Mouse (Mus musculus) ES-E14 (cell line): ENCODE data around the gene Tes3-ps. TPM values are rescaled to one million over a fixed set of nuclear protein-coding genes. Genes with fewer than 3 reads are reported as not detected.

ENCODE experiments used
- DNase-seq: peaks from one replicate; pipeline ENCODE4 v3.0.0-alpha.2; 2013; ENCODE audit warnings: low read depth, low spot score
- H3K27ac ChIP-seq: 2 replicates; pipeline ENCODE4 v1.5.1; 2012; ENCODE audit warnings: low read depth, mild to moderate bottlenecking, low read length, moderate library complexity, mixed read lengths; ENCODE audit not compliant: poor library complexity, insufficient read depth, severe bottlenecking
- H3K36me3 ChIP-seq: 2 replicates; pipeline ENCODE4 v1.6.1; 2012; ENCODE audit warnings: mild to moderate bottlenecking, low read length, moderate library complexity, mixed read lengths; ENCODE audit not compliant: control insufficient read depth, poor library complexity, insufficient read depth, severe bottlenecking
- H3K4me1 ChIP-seq, 2 experiments: fragments of 150-350 bp in 1 of 2; sonication (generic) in 1 of 2; 2 replicates each; pipeline ENCODE4 v1.6.1; 2012; ENCODE audit warnings: low read length in 2 of 2, mild to moderate bottlenecking in 1 of 2, mixed read lengths in 1 of 2; ENCODE audit not compliant: control insufficient read depth in 2 of 2, insufficient read depth in 2 of 2, poor library complexity in 1 of 2
- H3K4me3 ChIP-seq, 2 experiments: fragments of 150-350 bp in 1 of 2; sonication (generic) in 1 of 2; 2 replicates each; pipeline ENCODE4 v1.5.1; 2012; ENCODE audit warnings: low read length in 2 of 2, low read depth in 1 of 2, mild to moderate bottlenecking in 1 of 2, mixed read lengths in 1 of 2; ENCODE audit not compliant: insufficient read depth in 1 of 2, poor library complexity in 1 of 2, severe bottlenecking in 1 of 2
- H3K9ac ChIP-seq: 2 replicates; pipeline ENCODE4 v1.6.1; 2012; ENCODE audit warnings: low read depth, mild to moderate bottlenecking, low read length, mixed read lengths; ENCODE audit not compliant: poor library complexity, insufficient read depth, severe bottlenecking
- H3K9me3 ChIP-seq: fragments of 150-350 bp; sonication (generic); 2 replicates; pipeline ENCODE4 v1.6.1; 2012; ENCODE audit warnings: low read depth, mild to moderate bottlenecking, low read length; ENCODE audit not compliant: control insufficient read depth, insufficient read depth
- CHD2 ChIP-seq: IDR thresholded peaks from 2 replicates; pipeline ENCODE4 v1.6.1; 2014; ENCODE audit warnings: mild to moderate bottlenecking, low read depth, low read length, inconsistent platforms
- HCFC1 ChIP-seq: IDR thresholded peaks from 2 replicates; pipeline ENCODE4 v1.6.1; 2012; ENCODE audit warnings: low read length, inconsistent platforms, borderline replicate concordance; ENCODE audit not compliant: insufficient read depth
- MAFK ChIP-seq: IDR thresholded peaks from 2 replicates; pipeline ENCODE4 v1.6.1; 2014; ENCODE audit warnings: mild to moderate bottlenecking, low read depth, low read length, inconsistent platforms; ENCODE audit not compliant: insufficient read depth
- ZC3H11A ChIP-seq: IDR thresholded peaks from 2 replicates; pipeline ENCODE4 v1.6.1; 2012; ENCODE audit warnings: low read depth, mild to moderate bottlenecking, inconsistent platforms, low read length, borderline replicate concordance
- ZNF384 ChIP-seq: IDR thresholded peaks from 2 replicates; pipeline ENCODE4 v1.6.1; 2012; ENCODE audit warnings: low read depth, low read length, inconsistent platforms
- in situ Hi-C, 2 experiments: fragments of 600-800 bp; cut with MboI; formaldehyde crosslinking; loops; one replicate each; pipeline ENCODE4 v1.15.1; 2025; ENCODE audit warnings: low sequenced_read_pairs in 2 of 2, inconsistent platforms in 1 of 2; ENCODE audit not compliant: unreplicated experiment in 2 of 2
- total RNA-seq: library from RNA; depleted of rRNA; stranded (reverse); fragments of 300-350 nt; gene quantifications from 2 replicates; pipeline ENCODE4 v1.2.3, GENCODE M21; 2012

Tes3-ps gene
- total RNA-seq, 1 experiment: 0.85 TPM

GRCm38 (mm10) chr13:49460692-49461414 lies 32.3 kb upstream of the Tes3-ps start:
- H3K4me3 ChIP-seq: no peak overlapping the region
- no peaks in the 10 kb centered on the region for H3K9me3 ChIP-seq
- DNase-seq: no peak
- no peak for TF ChIP-seq ZNF384
- no peak for TF ChIP-seq MAFK
- no peak for TF ChIP-seq CHD2
- no peak for TF ChIP-seq HCFC1
- no peak for TF ChIP-seq ZC3H11A
- peaks cover 18% of the 10 kb centered on the region for H3K36me3 ChIP-seq
- no peaks in the 10 kb centered on the region for H3K4me1 ChIP-seq
- in situ Hi-C loops: no loop called here
- no peak overlapping the region for H3K9ac ChIP-seq
- H3K27ac ChIP-seq: no peak overlapping the region

- TF ChIP-seq HCFC1: no peak
- no peak for TF ChIP-seq ZNF384
- no peak for TF ChIP-seq ZC3H11A
- no peak for TF ChIP-seq CHD2
- no peak for TF ChIP-seq MAFK
- no peak for DNase-seq
- Histone ChIP-seq H3K9me3 (no peaks in the 10 kb centered on the region), H3K4me1 (no peaks in the 10 kb centered on the region), H3K4me3 (no peak overlapping the region), H3K27ac (no peak overlapping the region), H3K9ac (no peak overlapping the region), H3K36me3 (peaks cover 18% of the 10 kb centered on the region)
- in situ Hi-C loops: no loop called here
Observed at GRCm38 (mm10) chr13:49461458-49462132, 31.5 kb upstream of the Tes3-ps start.

GRCm38 (mm10) chr13:49462921-49463320 lies 30.2 kb upstream of the Tes3-ps start:
- Histone ChIP-seq H3K27ac (no peak overlapping the region), H3K36me3 (peaks cover 18% of the 10 kb centered on the region), H3K4me3 (no peak overlapping the region), H3K9ac (no peak overlapping the region), H3K4me1 (no peaks in the 10 kb centered on the region), H3K9me3 (no peaks in the 10 kb centered on the region)
- DNase-seq: no peak
- in situ Hi-C loops: no loop called here
- TF ChIP-seq ZNF384 (no peak), CHD2 (no peak), HCFC1 (no peak), ZC3H11A (no peak), MAFK (no peak)

DNA sequence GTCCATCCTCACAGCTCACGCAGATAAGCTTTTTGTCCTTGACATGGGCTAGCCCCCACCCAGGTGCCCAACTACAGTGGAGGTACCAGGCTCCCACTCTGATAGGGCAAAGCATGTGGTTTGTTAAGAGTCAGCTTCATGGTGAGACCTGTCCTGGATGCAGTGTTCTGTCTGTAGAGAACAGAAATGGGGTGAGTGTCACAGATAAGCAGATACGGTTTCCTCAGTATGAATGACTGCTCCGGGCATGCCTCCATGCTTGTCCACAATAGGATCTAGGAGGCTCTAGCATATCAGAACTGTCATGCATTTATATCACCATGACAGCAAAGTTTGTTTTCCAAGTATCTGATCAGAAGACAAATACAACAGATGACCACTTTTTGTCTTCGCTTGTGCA lies 27.2 kb upstream of the Tes3-ps start:
- in situ Hi-C loops: no loop called here
- TF ChIP-seq CHD2 (no peak), HCFC1 (no peak), MAFK (no peak), ZC3H11A (no peak), ZNF384 (no peak)
- H3K4me3 ChIP-seq: no peak overlapping the region
- no peak overlapping the region for H3K9ac ChIP-seq
- H3K4me1 ChIP-seq: no peaks in the 10 kb centered on the region
- no peaks in the 10 kb centered on the region for H3K9me3 ChIP-seq
- no peak overlapping the region for H3K27ac ChIP-seq
- no peak for DNase-seq
- H3K36me3 ChIP-seq: peaks cover 16% of the 10 kb centered on the region
